Mouse (Mus musculus): ENCODE data around the gene Aprt. TPM values are rescaled to one million over a fixed set of nuclear protein-coding genes. Genes with fewer than 3 reads are reported as not detected.

The Aprt gene
- polyA plus RNA-seq, 1 experiment: 136 TPM

DNA sequence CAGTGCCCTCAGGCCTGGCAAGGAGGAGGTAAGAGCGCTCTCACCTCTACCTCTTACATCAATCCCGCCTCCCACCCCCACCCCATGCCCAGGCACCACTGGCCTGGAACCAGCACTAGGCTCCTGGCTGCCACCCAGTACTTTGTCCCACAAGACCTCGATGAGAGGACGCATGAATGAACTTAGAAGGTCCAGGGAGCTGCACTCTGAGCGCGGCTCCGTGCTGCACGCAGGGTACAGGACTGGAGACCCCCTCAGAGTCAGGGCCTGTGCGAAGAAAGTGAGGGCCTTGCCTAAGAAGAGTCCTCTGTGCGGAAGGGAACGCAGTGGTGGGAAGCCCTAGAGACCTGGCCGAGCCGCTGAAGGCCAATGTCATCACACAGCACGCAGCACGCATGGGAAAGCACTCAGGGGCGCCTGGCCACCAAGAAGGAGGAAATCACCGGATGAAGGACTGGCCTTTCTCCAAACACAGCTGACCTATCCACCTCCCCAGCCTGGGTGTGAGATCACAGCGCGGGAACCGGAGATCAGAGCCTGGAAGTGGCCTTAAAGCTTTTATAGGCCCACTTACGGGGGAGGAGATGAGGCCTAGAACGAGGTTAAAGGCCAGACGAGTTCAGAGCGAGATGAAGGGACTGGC is 29.8 kb downstream of the Aprt start:
- TF ChIP-seq POLR2A (IDR thresholded peaks at IDR 0.05; ENCODE audit: control insufficient read depth, extremely low read depth, insufficient read depth, low read length, poor library complexity) (no peak), CTCF (IDR thresholded peaks at IDR 0.05; ENCODE audit: borderline replicate concordance, control insufficient read depth, extremely low read depth, insufficient read depth, low read length, poor library complexity) (no peak)
- 86% methylated on average over 24 of the region's 24 CpGs for WGBS
- no peak overlapping the region for H3K4me3 ChIP-seq (ENCODE audit: control insufficient read depth, insufficient read depth, low read length)
- no peak for DNase-seq
- H3K36me3 ChIP-seq (ENCODE audit: control insufficient read depth, insufficient read depth, low read length): no peaks in the 10 kb centered on the region
- no peaks in the 10 kb centered on the region for H3K27me3 ChIP-seq (ENCODE audit: control insufficient read depth, insufficient read depth, low read length)
- H3K27ac ChIP-seq (ENCODE audit: control insufficient read depth, insufficient read depth, low read length): peak overlapping the region; percentile 67
- peaks cover 36% of the 10 kb centered on the region for H3K4me1 ChIP-seq (replicated peaks; ENCODE audit: control insufficient read depth, insufficient read depth, low read length)

GRCm38 (mm10) chr8:122546066-122546755 is 30.5 kb downstream of the Aprt start:
- DNase-seq: no peak
- H3K27me3 ChIP-seq (ENCODE audit: control insufficient read depth, insufficient read depth, low read length): no peaks in the 10 kb centered on the region
- 94% methylated on average over 7 of the region's 7 CpGs for WGBS
- TF ChIP-seq POLR2A (IDR thresholded peaks at IDR 0.05; ENCODE audit: control insufficient read depth, extremely low read depth, insufficient read depth, low read length, poor library complexity) (no peak), CTCF (IDR thresholded peaks at IDR 0.05; ENCODE audit: borderline replicate concordance, control insufficient read depth, extremely low read depth, insufficient read depth, low read length, poor library complexity) (no peak)
- no peak overlapping the region for H3K4me3 ChIP-seq (ENCODE audit: control insufficient read depth, insufficient read depth, low read length)
- H3K36me3 ChIP-seq (ENCODE audit: control insufficient read depth, insufficient read depth, low read length): no peaks in the 10 kb centered on the region
- H3K4me1 ChIP-seq (replicated peaks; ENCODE audit: control insufficient read depth, insufficient read depth, low read length): peaks cover 32% of the 10 kb centered on the region
- no peak overlapping the region for H3K27ac ChIP-seq (ENCODE audit: control insufficient read depth, insufficient read depth, low read length)

- WGBS: 96% methylated on average over 8 of the region's 8 CpGs
- Histone ChIP-seq H3K27ac (ENCODE audit: control insufficient read depth, insufficient read depth, low read length) (no peak overlapping the region), H3K36me3 (ENCODE audit: control insufficient read depth, insufficient read depth, low read length) (no peaks in the 10 kb centered on the region), H3K4me3 (ENCODE audit: control insufficient read depth, insufficient read depth, low read length) (no peak overlapping the region), H3K27me3 (ENCODE audit: control insufficient read depth, insufficient read depth, low read length) (no peaks in the 10 kb centered on the region), H3K4me1 (replicated peaks; ENCODE audit: control insufficient read depth, insufficient read depth, low read length) (peaks cover 26% of the 10 kb centered on the region)
- TF ChIP-seq CTCF (IDR thresholded peaks at IDR 0.05; ENCODE audit: borderline replicate concordance, control insufficient read depth, extremely low read depth, insufficient read depth, low read length, poor library complexity): no peak
- TF ChIP-seq POLR2A (IDR thresholded peaks at IDR 0.05; ENCODE audit: control insufficient read depth, extremely low read depth, insufficient read depth, low read length, poor library complexity): no peak
- no peak for DNase-seq
These were observed 32.6 kb downstream of the Aprt start for GRCm38 (mm10) chr8:122544138-122544537.

- Histone ChIP-seq H3K4me3 (ENCODE audit: control insufficient read depth, insufficient read depth, low read length) (no peak overlapping the region), H3K4me1 (replicated peaks; ENCODE audit: control insufficient read depth, insufficient read depth, low read length) (no peaks in the 10 kb centered on the region), H3K27ac (ENCODE audit: control insufficient read depth, insufficient read depth, low read length) (no peak overlapping the region), H3K36me3 (ENCODE audit: control insufficient read depth, insufficient read depth, low read length) (no peaks in the 10 kb centered on the region), H3K27me3 (ENCODE audit: control insufficient read depth, insufficient read depth, low read length) (no peaks in the 10 kb centered on the region)
- DNase-seq: no peak
- TF ChIP-seq POLR2A (IDR thresholded peaks at IDR 0.05; ENCODE audit: control insufficient read depth, extremely low read depth, insufficient read depth, low read length, poor library complexity) (no peak), CTCF (IDR thresholded peaks at IDR 0.05; ENCODE audit: borderline replicate concordance, control insufficient read depth, extremely low read depth, insufficient read depth, low read length, poor library complexity) (no peak)
- WGBS: 94% methylated on average over 9 of the region's 9 CpGs
These were observed 38.2 kb downstream of the Aprt start for GRCm38 (mm10) chr8:122538310-122539076.

- 81% methylated on average over 2 of the region's 2 CpGs for WGBS
- Histone ChIP-seq H3K4me3 (ENCODE audit: control insufficient read depth, insufficient read depth, low read length) (no peak overlapping the region), H3K4me1 (replicated peaks; ENCODE audit: control insufficient read depth, insufficient read depth, low read length) (0 out of 2 replicates have a peak, but pooled peaks cover 3% of the 10 kb centered on the region), H3K27ac (ENCODE audit: control insufficient read depth, insufficient read depth, low read length) (no peak overlapping the region), H3K27me3 (ENCODE audit: control insufficient read depth, insufficient read depth, low read length) (no peaks in the 10 kb centered on the region), H3K36me3 (ENCODE audit: control insufficient read depth, insufficient read depth, low read length) (no peaks in the 10 kb centered on the region)
- TF ChIP-seq CTCF (IDR thresholded peaks at IDR 0.05; ENCODE audit: borderline replicate concordance, control insufficient read depth, extremely low read depth, insufficient read depth, low read length, poor library complexity) (no peak), POLR2A (IDR thresholded peaks at IDR 0.05; ENCODE audit: control insufficient read depth, extremely low read depth, insufficient read depth, low read length, poor library complexity) (no peak)
- no peak for DNase-seq
These were observed 38.9 kb downstream of the Aprt start for GRCm38 (mm10) chr8:122537812-122538211.

DNA sequence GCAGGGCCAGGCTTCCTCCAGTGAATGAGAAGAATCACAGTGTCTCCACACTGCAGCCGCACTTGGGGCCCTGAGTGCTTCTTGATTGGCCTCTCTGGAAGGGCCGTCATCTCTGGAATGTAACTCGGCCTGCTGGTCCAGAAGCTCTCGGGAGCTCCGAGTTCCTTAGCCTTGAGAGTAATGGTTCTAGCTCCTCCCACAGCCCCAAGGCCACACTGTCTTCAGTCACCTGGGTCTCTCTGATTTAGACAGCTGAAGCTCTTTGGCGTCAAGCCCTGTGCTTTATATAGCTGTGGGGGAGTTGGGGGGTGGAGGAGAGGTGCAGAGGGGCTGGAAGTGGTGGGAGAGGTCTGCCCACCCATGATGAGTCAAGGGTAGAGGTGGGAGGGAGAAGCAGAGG is 39.7 kb downstream of the Aprt start:
- DNase-seq: no peak
- Histone ChIP-seq H3K4me1 (replicated peaks; ENCODE audit: control insufficient read depth, insufficient read depth, low read length) (0 out of 2 replicates have a peak, but pooled peaks cover 3% of the 10 kb centered on the region), H3K27me3 (ENCODE audit: control insufficient read depth, insufficient read depth, low read length) (no peaks in the 10 kb centered on the region), H3K27ac (ENCODE audit: control insufficient read depth, insufficient read depth, low read length) (no peak overlapping the region), H3K4me3 (ENCODE audit: control insufficient read depth, insufficient read depth, low read length) (no peak overlapping the region), H3K36me3 (ENCODE audit: control insufficient read depth, insufficient read depth, low read length) (no peaks in the 10 kb centered on the region)
- TF ChIP-seq CTCF (IDR thresholded peaks at IDR 0.05; ENCODE audit: borderline replicate concordance, control insufficient read depth, extremely low read depth, insufficient read depth, low read length, poor library complexity): no peak
- TF ChIP-seq POLR2A (IDR thresholded peaks at IDR 0.05; ENCODE audit: control insufficient read depth, extremely low read depth, insufficient read depth, low read length, poor library complexity): no peak
- 93% methylated on average over 6 of the region's 6 CpGs for WGBS
